Mouse (Mus musculus) liver, adult 2 months (tissue): Measurements from ENCODE around the gene Nfkb1. TPM values are rescaled to one million over a fixed set of nuclear protein-coding genes. Genes with fewer than 3 reads are reported as not detected.

Experiments used
- DNase-seq: peaks from one replicate; pipeline ENCODE4 v3.0.0-alpha.2; 2011; ENCODE audit warnings: low read depth, low spot score; ENCODE audit errors: extremely low read depth
- H3K27ac ChIP-seq: fragments of 200-500 bp; replicated peaks from 2 replicates; pipeline ENCODE4 v1.5.1; 2012; ENCODE audit warnings: low read depth, mild to moderate bottlenecking, control low read depth, inconsistent platforms, low read length; ENCODE audit not compliant: insufficient read depth
- H3K27me3 ChIP-seq: fragments of 200-500 bp; 2 replicates; pipeline ENCODE4 v1.6.1; 2012; ENCODE audit warnings: mild to moderate bottlenecking, moderate library complexity, low read length, inconsistent platforms; ENCODE audit not compliant: control insufficient read depth, insufficient read depth
- H3K36me3 ChIP-seq: fragments of 200-500 bp; 2 replicates; pipeline ENCODE4 v1.6.1; 2012; ENCODE audit warnings: low read length, inconsistent platforms; ENCODE audit not compliant: control insufficient read depth, insufficient read depth
- H3K4me1 ChIP-seq: fragments of 200-500 bp; 2 replicates; pipeline ENCODE4 v1.6.1; 2011; ENCODE audit warnings: low read length; ENCODE audit not compliant: control insufficient read depth, insufficient read depth
- H3K4me3 ChIP-seq: fragments of 200-500 bp; 2 replicates; pipeline ENCODE4 v1.5.1; 2011; ENCODE audit warnings: low read depth, mild to moderate bottlenecking, control low read depth, low read length, moderate library complexity; ENCODE audit not compliant: insufficient read depth
- H3K79me2 ChIP-seq: fragments of 200-500 bp; 2 replicates; pipeline ENCODE4 v1.6.1; 2012; ENCODE audit warnings: inconsistent platforms, mild to moderate bottlenecking, low read length, moderate library complexity; ENCODE audit not compliant: control insufficient read depth, insufficient read depth
- H3K9ac ChIP-seq: fragments of 200-500 bp; 2 replicates; pipeline ENCODE4 v1.6.1; 2012; ENCODE audit warnings: low read depth, mild to moderate bottlenecking, control low read depth, inconsistent platforms, low read length
- CTCF ChIP-seq: fragments of 200-500 bp; IDR thresholded peaks from 2 replicates; pipeline ENCODE4 v1.5.1; 2011; ENCODE audit warnings: low read depth, low read length, control low read depth
- POLR2A ChIP-seq: fragments of 200-500 bp; IDR thresholded peaks from 2 replicates; pipeline ENCODE4 v1.6.1; 2011; ENCODE audit warnings: low read length, control low read depth; ENCODE audit not compliant: insufficient read depth; ENCODE audit errors: extremely low read depth
- WGBS: fragments of 180-500 bp; shearing (Covaris S2); methylation state at CpG from one replicate; pipeline ENCODE4 v1.1.7; 2018; 5-methylcytosine and 5-hydroxymethylcytosine counted together
- polyA plus RNA-seq: library from polyadenylated mRNA; depleted of rRNA; stranded (reverse); fragments of >200 nt; gene quantifications from 2 replicates; pipeline ENCODE4 v1.2.3, GENCODE M21; 2012
- total RNA-seq: library from RNA; depleted of rRNA; stranded (reverse); fragments of >200 nt; gene quantifications from 2 replicates; pipeline ENCODE4 v1.2.3, GENCODE M21; 2014

Nfkb1 gene
- total and polyA plus RNA-seq, 2 experiments: 19.5 to 24.5 TPM

- H3K27me3 ChIP-seq: no peaks in the 10 kb centered on the region
- no peaks in the 10 kb centered on the region for H3K79me2 ChIP-seq
- H3K4me1 ChIP-seq: peaks cover 3% of the 10 kb centered on the region
- H3K9ac ChIP-seq: no peak overlapping the region
- 92% methylated on average over 8 of the region's 8 CpGs for WGBS
- no peak for DNase-seq
- no peak overlapping the region for H3K4me3 ChIP-seq
- no peaks in the 10 kb centered on the region for H3K36me3 ChIP-seq
- H3K27ac ChIP-seq: no peak overlapping the region
- no peak for TF ChIP-seq POLR2A
- no peak for TF ChIP-seq CTCF
Observed at GRCm38 (mm10) chr3:135696262-135696661, 4.9 kb upstream of the Nfkb1 start.

- no peak for TF ChIP-seq POLR2A
- no peak for TF ChIP-seq CTCF
- whole genome bisulfite sequencing: 62% methylated on average over 3 of the region's 3 CpGs
- no peak overlapping the region for H3K27ac ChIP-seq
- H3K4me3 ChIP-seq: no peak overlapping the region
- H3K4me1 ChIP-seq: peaks cover 4% of the 10 kb centered on the region
- H3K36me3 ChIP-seq: no peaks in the 10 kb centered on the region
- DNase-seq: no peak
- H3K27me3 ChIP-seq: no peaks in the 10 kb centered on the region
- peaks cover 12% of the 10 kb centered on the region; the same call in 1 of the 2 replicates for H3K79me2 ChIP-seq
- H3K9ac ChIP-seq: no peak overlapping the region
Observed at GRCm38 (mm10) chr3:135692999-135693398, 1.7 kb upstream of the Nfkb1 start.

- WGBS: under 1% methylated on average over 45 of the region's 47 CpGs
- TF ChIP-seq POLR2A: no peak
- TF ChIP-seq CTCF: no peak
- peaks cover 6% of the 10 kb centered on the region for H3K4me1 ChIP-seq
Observed at GRCm38 (mm10) chr3:135690568-135691190, 668 bp downstream of the Nfkb1 start.

GRCm38 (mm10) chr3:135689773-135690567, 1.4 kb downstream of the Nfkb1 start:
- DNase-seq: no peak
- WGBS: 25% methylated on average over 10 of the region's 10 CpGs
- no peak for TF ChIP-seq CTCF
- no peak for TF ChIP-seq POLR2A
- Histone ChIP-seq H3K9ac (peak overlapping the region; percentile 91), H3K4me3 (peak overlapping the region; percentile 88), H3K36me3 (no peaks in the 10 kb centered on the region), H3K79me2 (peaks cover 24% of the 10 kb centered on the region; the same call in 1 of the 2 replicates), H3K27me3 (no peaks in the 10 kb centered on the region), H3K27ac (peak overlapping the region; percentile 81), H3K4me1 (peaks cover 6% of the 10 kb centered on the region)

More at GRCm38 (mm10) chr3:135690568-135691190, 668 bp downstream of the Nfkb1 start:
- H3K27me3 ChIP-seq: no peaks in the 10 kb centered on the region
- H3K4me3 ChIP-seq: peak overlapping the region; percentile 88
- peak overlapping the region; percentile 91 for H3K9ac ChIP-seq
- peaks cover 24% of the 10 kb centered on the region; the same call in 1 of the 2 replicates for H3K79me2 ChIP-seq
- no peaks in the 10 kb centered on the region for H3K36me3 ChIP-seq
- DNase-seq: peak; percentile 67
- peak overlapping the region; percentile 81 for H3K27ac ChIP-seq

DNA sequence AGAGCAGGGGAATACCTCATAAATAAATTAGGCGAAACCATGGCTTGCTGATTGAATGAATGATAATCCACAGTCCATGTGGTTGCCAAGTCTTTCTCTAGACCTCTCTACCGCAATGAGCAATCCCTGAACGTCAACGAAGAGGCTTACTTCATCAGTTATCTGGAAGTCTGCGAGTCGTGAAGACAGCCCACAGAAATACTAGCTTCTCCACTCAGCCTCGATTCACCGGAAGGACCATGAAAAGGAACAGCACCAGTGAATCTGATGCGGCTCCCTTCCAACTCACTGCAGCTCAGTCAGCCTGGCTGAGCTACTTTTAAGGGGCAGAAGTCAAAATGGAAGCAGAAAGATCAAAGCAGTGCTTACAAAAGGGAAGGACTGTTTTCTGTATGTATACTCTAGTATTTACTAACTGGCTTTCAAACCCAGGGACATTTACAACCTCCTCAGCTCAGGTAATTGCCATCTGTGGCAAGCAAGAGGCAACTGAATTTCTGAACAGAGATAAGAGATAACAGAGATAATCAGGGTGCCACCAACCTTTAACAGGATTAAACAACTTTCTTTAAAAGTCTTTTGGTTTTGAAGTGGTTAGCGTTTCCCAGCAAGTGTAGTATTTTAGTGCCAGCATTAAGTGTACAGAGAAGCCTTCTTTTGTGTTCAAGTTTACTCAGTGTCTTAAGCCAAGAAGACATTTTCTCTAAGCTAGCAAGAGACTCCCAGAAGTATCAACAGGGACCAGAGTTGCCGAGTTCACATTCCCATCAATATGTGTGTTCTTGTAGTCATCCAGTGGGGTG, 2.2 kb downstream of the Nfkb1 start:
- Histone ChIP-seq H3K4me3 (no peak overlapping the region), H3K79me2 (peaks cover 25% of the 10 kb centered on the region; the same call in 1 of the 2 replicates), H3K27ac (no peak overlapping the region), H3K4me1 (peaks cover 6% of the 10 kb centered on the region), H3K27me3 (no peaks in the 10 kb centered on the region), H3K36me3 (no peaks in the 10 kb centered on the region), H3K9ac (no peak overlapping the region)
- WGBS: 41% methylated on average over 11 of the region's 11 CpGs
- no peak for TF ChIP-seq POLR2A
- TF ChIP-seq CTCF: no peak
- DNase-seq: no peak
